Mouse (Mus musculus) embryonic facial prominence, embryonic 15.5 days (tissue): ENCODE measurements at regions not wholly inside any gene's neighbourhood (a gene's known extent, or its start where the extent isn't known, plus 50 kb on each side); places are given as distances from the start of the nearest gene placed in this dataset.
A peak's percentile ranks its signal among the peaks of the same experiment; 100 is the strongest.

Source experiments
- ATAC-seq: fragments of 200-750 bp; cut with Nextera tagmentation; 2 replicates; pipeline ENCODE4 v1.8.0; 2017; ENCODE audit warnings: low read depth, moderate TSS enrichment; ENCODE audit not compliant: insufficient number of reproducible peaks, low FRiP score, low TSS enrichment
- H3K27ac ChIP-seq: fragments of 300-500 bp; sonication (generic); replicated peaks from 2 replicates; pipeline ENCODE4 v1.5.1; 2015; ENCODE audit warnings: mild to moderate bottlenecking, inconsistent platforms
- H3K27me3 ChIP-seq: fragments of 300-500 bp; sonication (generic); 2 replicates; pipeline ENCODE4 v1.6.1; 2015; ENCODE audit warnings: inconsistent platforms
- H3K36me3 ChIP-seq: fragments of 300-500 bp; sonication (generic); 2 replicates; pipeline ENCODE4 v1.6.1; 2015; ENCODE audit warnings: mild to moderate bottlenecking, inconsistent platforms
- H3K4me1 ChIP-seq: fragments of 300-500 bp; sonication (generic); 2 replicates; pipeline ENCODE4 v1.6.1; 2015; ENCODE audit warnings: inconsistent platforms
- H3K4me2 ChIP-seq: fragments of 300-500 bp; sonication (generic); replicated peaks from 2 replicates; pipeline ENCODE4 v1.6.1; 2015; ENCODE audit warnings: mild to moderate bottlenecking, inconsistent platforms
- H3K4me3 ChIP-seq: fragments of 300-500 bp; sonication (generic); replicated peaks from 2 replicates; pipeline ENCODE4 v1.5.1; 2015; ENCODE audit warnings: mild to moderate bottlenecking, inconsistent platforms
- H3K9ac ChIP-seq: fragments of 300-500 bp; sonication (generic); 2 replicates; pipeline ENCODE4 v1.6.1; 2015; ENCODE audit warnings: inconsistent platforms
- H3K9me3 ChIP-seq: fragments of 300-500 bp; sonication (generic); replicated peaks from 2 replicates; pipeline ENCODE4 v1.6.1; 2016; ENCODE audit warnings: inconsistent platforms
- WGBS: fragments of 180-500 bp; shearing (Covaris S2); methylation state at CpG from one replicate; pipeline ENCODE4 v1.1.7; 2015; 5-methylcytosine and 5-hydroxymethylcytosine counted together

DNA sequence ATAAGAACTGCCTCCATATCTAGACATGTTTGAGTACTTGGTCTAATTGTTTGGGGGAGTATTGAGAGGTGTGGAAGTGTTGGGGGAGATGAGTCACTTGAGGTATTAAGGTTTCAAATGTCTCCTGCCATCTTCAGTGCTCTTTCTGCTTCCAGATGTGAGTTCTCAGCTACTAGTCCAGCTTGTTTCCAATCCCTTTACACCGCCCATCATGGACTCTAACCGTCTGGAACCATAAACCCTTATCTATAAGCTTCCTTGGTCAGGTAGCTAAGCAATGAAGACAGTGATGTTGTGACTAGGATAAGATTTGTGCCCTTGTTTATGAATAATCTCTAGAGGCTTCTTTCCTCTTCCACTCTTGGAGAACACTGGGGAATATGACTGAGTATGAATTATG is 183.7 kb downstream of the Galc start:
- H3K9me3 ChIP-seq, result no peaks in the 10 kb centered on the region
- no peaks in the 10 kb centered on the region for H3K36me3 ChIP-seq
- WGBS, result 85% methylated on average over 2 of the region's 2 CpGs
- no peak for ATAC-seq
- no peak overlapping the region for H3K4me3 ChIP-seq
- no peak overlapping the region for H3K27ac ChIP-seq
- no peak overlapping the region for H3K9ac ChIP-seq
- no peaks in the 10 kb centered on the region for H3K27me3 ChIP-seq
- no peak overlapping the region for H3K4me2 ChIP-seq
- H3K4me1 ChIP-seq, result no peaks in the 10 kb centered on the region

DNA sequence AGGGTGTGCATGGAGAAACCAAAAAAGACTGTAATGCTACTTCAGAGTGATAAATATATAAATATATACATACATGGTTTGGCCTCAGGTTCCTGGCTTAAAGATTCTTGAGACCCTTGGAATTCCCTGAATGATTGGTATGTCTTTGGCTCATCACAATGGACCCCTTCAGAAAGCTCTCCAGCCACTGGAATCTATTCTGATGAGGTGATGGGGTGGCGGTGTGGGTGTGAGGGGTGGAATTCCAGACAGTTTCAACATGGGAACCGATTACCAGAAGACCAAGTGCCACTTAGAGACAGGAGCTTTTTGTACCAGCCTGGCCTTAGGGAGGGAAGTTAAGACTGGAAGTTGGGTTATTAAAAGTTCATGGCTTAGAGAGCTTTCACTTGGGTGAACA is 190.1 kb downstream of the Galc start:
- ATAC-seq, result no peak
- WGBS, result 32% methylated on average over 2 of the region's 2 CpGs
- no peak overlapping the region for H3K9ac ChIP-seq
- no peaks in the 10 kb centered on the region for H3K4me1 ChIP-seq
- no peaks in the 10 kb centered on the region for H3K27me3 ChIP-seq
- no peaks in the 10 kb centered on the region for H3K36me3 ChIP-seq
- no peak overlapping the region for H3K4me2 ChIP-seq
- no peak overlapping the region for H3K4me3 ChIP-seq
- H3K27ac ChIP-seq, result no peak overlapping the region
- H3K9me3 ChIP-seq, result no peaks in the 10 kb centered on the region

DNA sequence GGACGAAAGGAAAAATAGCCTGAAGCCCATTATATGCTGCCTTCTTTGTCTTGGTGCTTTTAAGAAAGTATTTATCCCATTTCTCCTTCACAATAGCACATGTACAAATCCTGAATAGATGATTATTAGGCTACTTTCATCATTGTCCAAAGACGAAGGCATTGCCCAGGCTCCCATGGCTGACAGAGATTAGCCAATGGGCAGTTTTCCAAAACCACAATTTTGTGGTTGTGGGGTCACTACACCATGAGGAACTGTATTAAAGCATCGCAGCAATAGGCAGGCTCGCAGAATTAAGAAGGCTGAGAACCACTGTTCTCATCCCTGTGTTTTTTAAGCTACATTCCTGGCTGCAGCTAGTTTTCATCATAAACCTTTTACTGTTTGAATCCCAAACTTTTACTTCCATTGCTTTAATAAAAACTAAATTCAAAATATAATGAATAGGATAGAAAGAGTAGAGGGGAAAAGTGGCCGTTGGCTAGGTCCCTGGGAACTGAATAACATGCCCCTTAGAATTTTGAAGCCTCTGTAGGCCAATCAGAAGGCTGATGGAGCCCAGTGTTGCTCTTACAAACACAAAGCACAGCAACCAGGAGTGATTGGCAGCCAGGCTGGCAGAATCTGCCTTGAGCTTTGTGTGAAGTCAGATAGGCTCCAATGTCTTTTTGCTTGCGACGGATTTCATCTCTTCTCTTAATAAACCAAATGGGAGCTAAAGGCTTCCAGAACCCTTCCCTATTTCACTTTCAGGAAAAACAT is 199.7 kb downstream of the Galc start:
- H3K9me3 ChIP-seq, result no peaks in the 10 kb centered on the region
- no peak overlapping the region for H3K27ac ChIP-seq
- WGBS, result 65% methylated on average over 7 of the region's 7 CpGs
- H3K36me3 ChIP-seq, result no peaks in the 10 kb centered on the region
- no peaks in the 10 kb centered on the region for H3K27me3 ChIP-seq
- no peak overlapping the region for H3K4me2 ChIP-seq
- no peak for ATAC-seq
- H3K4me1 ChIP-seq, result no peaks in the 10 kb centered on the region
- H3K4me3 ChIP-seq, result no peak overlapping the region
- no peak overlapping the region for H3K9ac ChIP-seq

DNA sequence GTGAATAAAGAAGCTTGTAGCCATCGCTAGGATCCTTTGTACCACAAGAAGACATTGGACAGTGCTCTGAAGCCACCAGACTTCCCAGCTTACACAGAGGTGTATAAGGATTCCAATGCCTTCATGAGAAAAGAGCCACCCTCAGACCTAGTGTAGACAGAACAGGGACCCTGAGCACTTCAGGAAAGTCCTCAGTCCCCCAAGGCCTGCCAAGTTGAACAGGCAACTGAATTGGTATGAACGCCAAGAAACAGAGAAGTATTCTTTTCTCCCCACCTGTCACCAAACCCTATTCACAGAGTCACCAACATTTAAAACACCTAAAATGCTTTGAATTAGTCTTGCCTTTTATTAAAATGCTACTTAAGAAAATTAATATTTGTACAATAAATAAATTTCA is 200.3 kb downstream of the Galc start:
- no peak overlapping the region for H3K9ac ChIP-seq
- 89% methylated on average over 2 of the region's 2 CpGs for WGBS
- no peak overlapping the region for H3K4me3 ChIP-seq
- no peaks in the 10 kb centered on the region for H3K9me3 ChIP-seq
- H3K4me1 ChIP-seq, result no peaks in the 10 kb centered on the region
- no peaks in the 10 kb centered on the region for H3K27me3 ChIP-seq
- H3K36me3 ChIP-seq, result no peaks in the 10 kb centered on the region
- no peak for ATAC-seq
- no peak overlapping the region for H3K27ac ChIP-seq
- no peak overlapping the region for H3K4me2 ChIP-seq

DNA sequence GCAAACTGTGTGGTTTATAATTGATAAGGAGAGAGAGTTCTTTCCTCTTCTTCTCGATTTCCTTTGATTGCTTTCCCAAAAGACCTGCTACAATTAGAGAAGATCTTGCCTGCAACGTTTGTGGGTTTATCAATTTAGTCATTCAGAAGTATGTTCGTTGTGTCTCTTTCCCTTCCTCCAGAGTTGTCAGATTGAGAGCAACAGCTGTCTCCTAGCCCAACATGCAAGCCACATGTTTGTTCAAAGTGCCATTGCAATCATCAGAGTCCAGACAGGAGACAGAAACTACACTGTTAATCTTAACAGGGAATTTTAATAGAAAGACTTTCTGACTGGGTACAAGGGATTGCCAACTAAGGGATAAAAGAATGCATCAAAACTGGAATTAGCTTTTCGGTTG is 208.3 kb downstream of the Galc start:
- 48% methylated on average over 4 of the region's 4 CpGs for WGBS

DNA sequence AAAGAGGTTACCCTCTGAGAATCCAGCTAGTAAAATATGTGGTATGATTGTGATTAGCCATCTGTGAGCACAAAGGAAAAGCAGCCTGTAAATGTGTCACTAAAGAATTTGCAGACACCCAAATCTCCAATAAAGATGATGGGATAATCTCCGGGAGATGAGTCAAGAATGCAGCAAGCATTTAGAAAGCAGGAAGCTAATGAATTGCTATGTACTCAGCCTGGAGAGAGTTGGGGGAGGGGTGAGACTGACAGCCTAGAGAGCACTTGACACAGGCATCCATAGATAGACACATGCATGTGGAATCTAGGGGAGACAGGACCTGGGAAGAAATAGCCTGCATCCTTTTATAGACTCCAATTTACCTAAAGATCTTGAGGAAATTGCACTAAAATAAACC is 208.8 kb downstream of the Galc start:
- no peak overlapping the region for H3K27ac ChIP-seq
- no peak for ATAC-seq
- no peaks in the 10 kb centered on the region for H3K27me3 ChIP-seq
- H3K9ac ChIP-seq, result no peak overlapping the region
- H3K9me3 ChIP-seq, result no peaks in the 10 kb centered on the region
- H3K4me2 ChIP-seq, result no peak overlapping the region
- H3K4me1 ChIP-seq, result peaks cover 7% of the 10 kb centered on the region; the same call in 1 of the 2 replicates
- WGBS, result 14% methylated on average over 1 of the region's 1 CpGs
- H3K36me3 ChIP-seq, result no peaks in the 10 kb centered on the region
- H3K4me3 ChIP-seq, result no peak overlapping the region

More for the DNA sequence above, 208.3 kb downstream of the Galc start:
- Histone ChIP-seq H3K27ac (no peak overlapping the region), H3K4me2 (no peak overlapping the region), H3K4me3 (no peak overlapping the region), H3K36me3 (no peaks in the 10 kb centered on the region), H3K9ac (no peak overlapping the region), H3K27me3 (no peaks in the 10 kb centered on the region), H3K4me1 (peaks cover 7% of the 10 kb centered on the region; the same call in 1 of the 2 replicates), H3K9me3 (no peaks in the 10 kb centered on the region)
- ATAC-seq, result no peak

DNA sequence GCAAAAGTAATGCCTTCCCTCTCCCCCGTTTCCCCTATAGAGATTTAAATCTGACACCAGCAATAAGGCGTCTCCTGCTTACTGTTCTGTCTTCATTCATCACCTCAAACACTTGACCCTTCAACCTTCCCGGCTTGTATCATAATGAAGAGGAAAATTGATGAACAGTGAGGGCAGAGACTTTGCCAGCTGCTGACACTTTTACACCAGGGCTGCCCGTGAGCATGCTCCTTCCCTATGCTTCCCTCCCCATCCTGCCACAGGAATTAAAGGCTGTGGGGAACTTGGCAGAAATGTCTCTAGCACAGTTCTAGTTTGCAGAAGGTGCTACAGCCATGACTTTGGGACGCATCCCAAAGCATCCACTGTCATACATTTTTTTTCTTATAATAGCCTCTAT is 209.2 kb downstream of the Galc start:
- Histone ChIP-seq H3K9ac (no peak overlapping the region), H3K4me3 (no peak overlapping the region), H3K27me3 (no peaks in the 10 kb centered on the region), H3K36me3 (no peaks in the 10 kb centered on the region), H3K27ac (no peak overlapping the region), H3K4me1 (peaks cover 7% of the 10 kb centered on the region; the same call in 1 of the 2 replicates), H3K4me2 (no peak overlapping the region), H3K9me3 (no peaks in the 10 kb centered on the region)
- 34% methylated on average over 5 of the region's 5 CpGs for WGBS
- no peak for ATAC-seq

DNA sequence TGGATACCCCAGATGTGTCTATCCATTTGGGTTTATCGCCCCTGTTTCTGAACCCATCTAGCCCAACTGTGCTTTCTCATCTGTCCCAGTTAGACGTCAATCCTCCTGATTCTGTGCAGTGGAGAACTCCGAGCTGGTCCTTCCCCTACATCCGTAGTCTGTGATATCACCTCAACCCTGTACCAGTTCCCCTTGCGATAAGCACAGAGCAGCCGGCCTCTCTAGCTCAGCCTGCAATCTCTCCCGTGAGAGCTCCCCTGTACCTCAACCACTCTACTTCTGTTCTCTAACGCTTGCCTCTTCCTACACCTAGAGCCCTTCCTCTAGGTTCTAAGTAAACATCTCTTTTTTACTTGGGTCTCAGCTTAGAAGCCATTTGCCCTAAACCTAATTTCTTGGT is 211.5 kb downstream of the Galc start:
- ATAC-seq, result no peak
- Histone ChIP-seq H3K27ac (no peak overlapping the region), H3K4me1 (peaks cover 7% of the 10 kb centered on the region; the same call in 1 of the 2 replicates), H3K9ac (no peak overlapping the region), H3K36me3 (no peaks in the 10 kb centered on the region), H3K27me3 (no peaks in the 10 kb centered on the region), H3K9me3 (no peaks in the 10 kb centered on the region), H3K4me3 (no peak overlapping the region), H3K4me2 (no peak overlapping the region)
- WGBS, result 85% methylated on average over 8 of the region's 8 CpGs

DNA sequence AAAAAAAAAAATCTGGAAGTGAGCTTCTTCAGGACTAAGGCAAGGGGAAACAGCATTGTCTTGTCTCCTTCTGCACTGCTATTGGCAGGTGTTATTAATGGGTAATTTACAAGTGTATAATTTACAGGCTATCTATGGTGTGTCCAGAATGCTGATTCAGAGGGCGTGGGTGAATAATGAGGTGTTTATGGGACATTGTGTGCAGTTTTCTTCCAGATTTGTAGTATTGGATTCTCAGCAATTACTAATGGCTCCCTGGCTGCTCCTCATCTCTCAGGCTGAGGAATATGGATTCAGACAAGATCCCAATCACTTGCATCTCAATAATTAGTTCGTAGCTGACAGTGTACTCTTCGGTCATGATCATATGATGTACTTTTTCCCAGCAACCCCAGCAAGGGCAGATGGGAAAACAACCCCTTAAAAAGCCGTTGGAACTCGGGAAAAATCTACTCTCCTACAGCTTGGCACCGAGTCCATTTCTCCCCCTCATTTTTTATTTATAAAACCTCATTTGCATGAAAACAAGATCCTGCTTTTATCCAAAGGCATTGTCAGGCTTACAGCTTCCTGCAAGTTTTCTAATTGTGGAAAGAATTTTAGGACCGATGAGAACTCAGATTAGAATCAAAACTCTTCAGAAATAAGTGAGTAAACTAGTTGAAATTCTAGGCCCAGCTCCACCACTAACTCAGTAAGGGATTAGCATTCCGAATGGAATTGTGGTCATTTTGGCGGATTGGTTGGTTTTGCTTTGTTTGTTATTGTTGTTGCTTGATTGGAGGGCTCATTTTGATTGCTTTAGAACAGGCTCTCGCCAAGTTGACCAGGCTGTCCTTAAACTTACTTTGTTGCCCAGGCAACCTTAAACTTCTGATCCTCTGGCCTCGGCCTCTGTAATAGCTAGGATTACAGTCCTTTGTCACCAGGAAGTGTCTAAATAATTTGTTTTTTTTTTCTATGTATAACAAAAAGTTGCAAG is 212.5 kb downstream of the Galc start:
- Histone ChIP-seq H3K9ac (no peak overlapping the region), H3K9me3 (no peaks in the 10 kb centered on the region), H3K27me3 (no peaks in the 10 kb centered on the region), H3K4me3 (no peak overlapping the region), H3K4me1 (peaks cover 7% of the 10 kb centered on the region; the same call in 1 of the 2 replicates), H3K27ac (no peak overlapping the region), H3K36me3 (no peaks in the 10 kb centered on the region), H3K4me2 (no peak overlapping the region)
- 59% methylated on average over 11 of the region's 11 CpGs for WGBS
- no peak for ATAC-seq

DNA sequence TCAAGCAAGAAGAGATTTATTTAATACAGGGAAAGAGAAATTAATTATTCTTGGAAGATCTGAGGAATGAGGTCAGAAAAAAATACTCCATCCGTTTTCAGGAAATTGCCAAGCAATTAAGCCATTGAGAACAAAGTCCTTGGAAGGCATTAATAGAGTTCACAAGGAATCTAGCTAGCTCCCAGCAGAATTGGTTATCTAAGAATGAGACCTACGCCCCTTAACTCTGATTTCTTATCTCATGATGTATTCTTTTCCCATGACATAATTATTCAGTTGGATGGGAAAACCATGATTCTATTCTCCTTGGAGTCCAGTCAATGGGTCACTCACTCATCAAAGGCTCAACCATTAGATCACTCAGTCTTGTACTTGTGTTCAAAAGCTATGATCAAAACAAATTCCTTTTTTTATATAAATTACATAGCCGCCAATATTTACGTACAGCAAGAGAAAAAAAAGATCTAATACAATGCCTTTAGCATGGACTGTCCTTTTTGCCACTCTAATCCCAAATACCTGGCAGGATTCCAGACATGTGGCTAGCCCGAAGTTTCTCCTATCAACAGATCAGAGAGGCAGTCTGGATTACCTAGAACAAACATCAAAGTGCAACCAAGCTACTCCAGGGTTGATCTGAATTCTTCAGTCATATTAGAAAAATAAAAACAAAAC is 213.3 kb downstream of the Galc start:
- H3K36me3 ChIP-seq, result no peaks in the 10 kb centered on the region
- H3K27me3 ChIP-seq, result no peaks in the 10 kb centered on the region
- no peak overlapping the region for H3K9ac ChIP-seq
- H3K4me1 ChIP-seq, result peaks cover 7% of the 10 kb centered on the region; the same call in 1 of the 2 replicates
- no peak overlapping the region for H3K4me2 ChIP-seq
- H3K9me3 ChIP-seq, result no peaks in the 10 kb centered on the region
- no peak overlapping the region for H3K4me3 ChIP-seq
- no peak overlapping the region for H3K27ac ChIP-seq
- WGBS, result 64% methylated on average over 5 of the region's 5 CpGs
- ATAC-seq, result no peak

DNA sequence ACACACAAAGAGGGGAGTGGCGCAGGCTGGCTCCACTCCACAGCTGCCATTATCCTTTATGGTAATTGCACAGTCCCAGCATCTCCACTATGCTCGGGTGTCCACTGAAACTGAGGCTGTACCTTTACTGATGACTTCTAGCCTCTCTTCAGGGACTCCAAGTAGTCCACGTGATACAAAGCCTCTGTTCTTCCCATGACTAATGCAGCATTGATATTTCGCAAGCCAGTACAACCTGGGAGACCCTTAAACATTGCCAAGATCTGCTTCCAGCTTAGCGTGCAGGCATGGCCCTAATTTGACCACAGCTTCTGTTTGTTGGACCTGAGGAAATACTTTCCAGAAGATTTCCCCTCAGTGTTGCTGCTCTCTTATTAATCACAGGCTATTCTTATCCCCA is 215.8 kb downstream of the Galc start:
- no peaks in the 10 kb centered on the region for H3K27me3 ChIP-seq
- H3K9me3 ChIP-seq, result no peaks in the 10 kb centered on the region
- H3K4me2 ChIP-seq, result no peak overlapping the region
- no peaks in the 10 kb centered on the region for H3K36me3 ChIP-seq
- WGBS, result 62% methylated on average over 5 of the region's 5 CpGs
- no peak overlapping the region for H3K27ac ChIP-seq
- H3K4me1 ChIP-seq, result no peaks in the 10 kb centered on the region
- H3K9ac ChIP-seq, result no peak overlapping the region
- no peak overlapping the region for H3K4me3 ChIP-seq
- peak; percentile 29; the same call in 1 of the 2 replicates for ATAC-seq
